Mouse (Mus musculus) c-Kit-positive CD71-positive TER-119-positive erythroid progenitor cells, embryonic 14.5 days (primary cell): Measurements from ENCODE around the gene Wdr81.

ENCODE experiments used
- DNase-seq: peaks from one replicate; pipeline ENCODE4 v3.0.0-alpha.2; 2013; ENCODE audit warnings: low spot score

The Wdr81 gene

DNA sequence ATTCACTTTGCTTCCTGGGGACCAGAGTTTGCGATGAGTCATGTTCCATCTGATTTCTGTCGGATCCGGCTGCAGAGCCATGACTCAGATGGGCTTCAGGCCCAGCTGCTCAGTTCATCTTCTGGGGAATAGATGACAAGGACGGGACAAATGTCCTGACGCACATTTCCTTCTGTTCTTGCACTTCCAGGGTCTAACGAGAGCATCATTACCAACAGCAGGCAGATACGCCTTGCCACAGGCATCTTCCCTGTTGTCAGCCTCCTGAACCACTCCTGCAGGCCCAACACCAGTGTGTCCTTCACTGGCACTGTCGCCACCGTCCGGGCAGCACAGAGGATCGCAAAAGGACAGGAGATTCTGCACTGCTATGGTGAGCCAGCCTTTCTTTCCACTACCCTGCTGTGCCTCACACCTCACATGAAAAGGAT is 55.1 kb downstream of the Wdr81 start:
- no peak for DNase-seq

DNA sequence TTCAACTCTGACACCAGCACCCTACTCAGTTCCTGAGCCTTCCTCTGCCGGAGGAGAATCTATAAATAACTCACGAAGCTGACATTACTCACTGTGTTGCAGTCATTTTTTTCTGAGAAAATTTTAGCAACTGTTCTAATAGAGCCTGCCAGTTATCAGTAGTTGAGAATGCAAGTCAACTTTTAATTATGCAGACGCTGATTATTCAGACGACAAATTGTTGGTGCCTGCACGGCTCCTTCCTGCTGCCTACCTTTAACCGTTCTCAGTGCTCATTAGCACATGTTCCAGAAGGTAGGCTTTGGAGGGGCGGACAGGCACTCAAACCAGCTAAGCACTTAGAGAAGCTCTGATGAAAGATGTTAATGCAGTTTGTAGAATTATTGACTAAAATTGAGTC is 57.1 kb downstream of the Wdr81 start:
- no peak for DNase-seq

DNA sequence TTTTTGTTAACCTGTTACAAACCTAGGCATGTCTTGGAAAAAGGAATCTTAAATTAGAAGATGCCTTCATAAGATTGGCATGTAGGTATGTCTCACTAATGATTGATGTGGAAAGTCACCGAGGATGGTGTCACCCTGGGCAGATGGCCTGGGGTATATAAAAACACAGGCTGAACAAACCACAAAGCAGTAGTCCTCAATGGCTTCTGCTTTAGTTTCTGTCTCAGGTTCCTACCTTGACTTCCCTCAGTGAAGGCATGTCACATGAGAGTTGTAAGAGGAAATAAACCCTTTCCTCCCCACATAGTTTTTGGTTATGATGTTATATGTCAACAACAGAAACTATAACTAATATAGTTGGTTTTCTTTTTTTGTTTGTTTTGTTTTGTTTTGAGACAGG is 58.9 kb downstream of the Wdr81 start:
- no peak for DNase-seq
